In genomic region chr9:44878776-44879500, GRCm38 (mm10) we compare ENCODE assay signal across 8 mouse cellular contexts. TPM values are rescaled to one million over a fixed set of nuclear protein-coding genes. Genes with fewer than 3 reads are reported as not detected.
DNase-seq lines count a peak whose midpoint lies in the region; ATAC-seq and TF ChIP-seq lines count a peak whose summit lies in the region.

No protein-coding gene starts in this region.

- peak overlapping the region; percentile 98; the same call in 1 of the 2 replicates for H3K4me3 ChIP-seq in heart, adult 2 months
- H3K4me3 ChIP-seq in forebrain, embryonic 13.5 days: peak overlapping the region; percentile 100
- peak overlapping the region; percentile 96 for H3K4me3 ChIP-seq in liver, embryonic 12.5 days
- H3K4me3 ChIP-seq in stomach, embryonic 16.5 days (replicated peaks; ENCODE audit: low read length): peak overlapping the region; percentile 94

- H3K79me2 ChIP-seq in heart, adult 2 months (replicated peaks; ENCODE audit: control insufficient read depth, insufficient read depth, low read length): peaks cover 13% of the 10 kb centered on the region

- no peak for TF ChIP-seq CTCF in heart, adult 2 months (IDR thresholded peaks at IDR 0.05)

- WGBS in heart, adult 2 months: 12% methylated on average over 9 of the region's 9 CpGs
- 13% methylated on average over 9 of the region's 9 CpGs for WGBS in forebrain, embryonic 13.5 days
- WGBS in liver, embryonic 12.5 days (ENCODE audit: insufficient replicate concordance): 15% methylated on average over 9 of the region's 9 CpGs
- WGBS in stomach, embryonic 16.5 days: 24% methylated on average over 9 of the region's 9 CpGs

- TF ChIP-seq EP300 in heart, adult 2 months (IDR thresholded peaks at IDR 0.05; ENCODE audit: insufficient read depth, low read depth, low read length): no peak

- H3K4me1 ChIP-seq in heart, adult 2 months (ENCODE audit: control insufficient read depth, insufficient read depth, low read length): peaks cover 16% of the 10 kb centered on the region
- peaks cover 64% of the 10 kb centered on the region for H3K4me1 ChIP-seq in forebrain, embryonic 13.5 days
- peaks cover 74% of the 10 kb centered on the region for H3K4me1 ChIP-seq in liver, embryonic 12.5 days
- H3K4me1 ChIP-seq in stomach, embryonic 16.5 days (ENCODE audit: control insufficient read depth, insufficient read depth, low read length): peaks cover 43% of the 10 kb centered on the region

- no peak for TF ChIP-seq POLR2A in heart, adult 2 months (IDR thresholded peaks at IDR 0.05; ENCODE audit: insufficient read depth, low read depth, low read length)

- peaks cover 29% of the 10 kb centered on the region for H3K36me3 ChIP-seq in heart, adult 2 months (ENCODE audit: control insufficient read depth, insufficient read depth, low read length)
- 0 out of 2 replicates have a peak, but pooled peaks cover 6% of the 10 kb centered on the region for H3K36me3 ChIP-seq in forebrain, embryonic 13.5 days (ENCODE audit: poor library complexity, severe bottlenecking)
- peaks cover 18% of the 10 kb centered on the region for H3K36me3 ChIP-seq in liver, embryonic 12.5 days
- no peaks in the 10 kb centered on the region for H3K36me3 ChIP-seq in stomach, embryonic 16.5 days (ENCODE audit: control insufficient read depth, insufficient read depth, low read length)

- no peaks in the 10 kb centered on the region for H3K27me3 ChIP-seq in heart, adult 2 months (ENCODE audit: control insufficient read depth, insufficient read depth, low read length)
- no peaks in the 10 kb centered on the region for H3K27me3 ChIP-seq in forebrain, embryonic 13.5 days
- peaks cover 7% of the 10 kb centered on the region for H3K27me3 ChIP-seq in liver, embryonic 12.5 days (replicated peaks)
- no peaks in the 10 kb centered on the region for H3K27me3 ChIP-seq in stomach, embryonic 16.5 days (ENCODE audit: control insufficient read depth, insufficient read depth, low read length)

- ATAC-seq in forebrain, embryonic 13.5 days: no peak
- ATAC-seq in liver, embryonic 12.5 days: no peak
- no peak for ATAC-seq in stomach, embryonic 16.5 days (ENCODE audit: insufficient read depth, low FRiP score)

- DNase-seq in heart, adult 2 months: peak in 1 of 2 experiments; percentile 9
- no peak for DNase-seq in heart, adult 8-10 months (ENCODE audit: low spot score)
- DNase-seq in CD4-positive, CD25-positive, alpha-beta regulatory T cell, adult 2 months (ENCODE audit: low read depth, low spot score): peak; percentile 69
- DNase-seq in urinary bladder, postnatal 10 days (ENCODE audit: low spot score): no peak
- DNase-seq in left cerebral cortex, adult 8-10 months (ENCODE audit: low spot score in 2 of 2): no peak

- no peak overlapping the region for H3K27ac ChIP-seq in heart, adult 2 months
- peak overlapping the region; percentile 100 for H3K27ac ChIP-seq in forebrain, embryonic 13.5 days
- peak overlapping the region; percentile 91 for H3K27ac ChIP-seq in liver, embryonic 12.5 days
- H3K27ac ChIP-seq in stomach, embryonic 16.5 days (ENCODE audit: low read length): peak overlapping the region; percentile 58; the same call in 1 of the 2 replicates

- intact Hi-C loops in heart, adult 2 months (cut with DNase I): no loop called here

- peak overlapping the region; percentile 90 for H3K4me2 ChIP-seq in forebrain, embryonic 13.5 days
- H3K4me2 ChIP-seq in liver, embryonic 12.5 days: peak overlapping the region; percentile 99
- peak overlapping the region; percentile 89 for H3K4me2 ChIP-seq in stomach, embryonic 16.5 days (ENCODE audit: low read depth, low read length)

- no peaks in the 10 kb centered on the region for H3K9me3 ChIP-seq in forebrain, embryonic 13.5 days (replicated peaks)
- H3K9me3 ChIP-seq in liver, embryonic 12.5 days (replicated peaks): no peaks in the 10 kb centered on the region
- no peaks in the 10 kb centered on the region for H3K9me3 ChIP-seq in stomach, embryonic 16.5 days (replicated peaks; ENCODE audit: control insufficient read depth, low read length)

- H3K9ac ChIP-seq in heart, adult 2 months (ENCODE audit: low read depth, low read length): peak overlapping the region; percentile 40
- peak overlapping the region; percentile 96 for H3K9ac ChIP-seq in forebrain, embryonic 13.5 days
- peak overlapping the region; percentile 95 for H3K9ac ChIP-seq in liver, embryonic 12.5 days
- H3K9ac ChIP-seq in stomach, embryonic 16.5 days (ENCODE audit: low read length): peak overlapping the region; percentile 96

RNA-seq across cellular contexts. Expression of gene Kmt2a, which starts 2.2 kb away (rescaled TPM):
- 10 to 100 TPM; 25.7 to 25.9 TPM for total RNA-seq in heart, adult 2 months (2021)
- polyA plus RNA-seq in heart, adult 2 months (2012; rRNA removed): 11.8 and 12.9 TPM in 2 replicates
- total RNA-seq in heart, adult 8-10 months (2022): 10 to 100 TPM; 22.2 to 33.6 (median 29.8) TPM
- polyA plus RNA-seq in forebrain, embryonic 13.5 days (2015; fragmentation: Nextera tagmentation; extraction: Ambion mirVana): 22.7 and 23.3 TPM in 2 replicates
- polyA plus RNA-seq in liver, embryonic 12.5 days (2016; fragmentation: Nextera tagmentation; extraction: Ambion mirVana): 7.3 and 8.4 TPM in 2 replicates
- polyA plus RNA-seq in stomach, embryonic 16.5 days (2015; fragmentation: Nextera tagmentation; extraction: Ambion mirVana): 7.1 and 8.8 TPM in 2 replicates
- total RNA-seq in left cerebral cortex, adult 8-10 months (2022): 100 to 1,000 TPM in 1 of 4 experiments, 10 to 100 TPM in 3; 64.3 to 102 (median 73.5) TPM

RNA-seq across cellular contexts. Expression of gene Atp5l, which starts 41.6 kb away (rescaled TPM):
- 1,000 to 10,000 TPM; 1,478 to 1,698 TPM for total RNA-seq in heart, adult 2 months (2021)
- polyA plus RNA-seq in heart, adult 2 months (2012; rRNA removed): 1,092 and 1,784 TPM in 2 replicates
- total RNA-seq in heart, adult 8-10 months (2022): 1,000 to 10,000 TPM; 1,427 to 1,918 (median 1,690) TPM
- 777 and 836 TPM in 2 replicates for polyA plus RNA-seq in forebrain, embryonic 13.5 days (2015; fragmentation: Nextera tagmentation; extraction: Ambion mirVana)
- 523 and 553 TPM in 2 replicates for polyA plus RNA-seq in liver, embryonic 12.5 days (2016; fragmentation: Nextera tagmentation; extraction: Ambion mirVana)
- polyA plus RNA-seq in stomach, embryonic 16.5 days (2015; fragmentation: Nextera tagmentation; extraction: Ambion mirVana): 660 and 783 TPM in 2 replicates
- total RNA-seq in left cerebral cortex, adult 8-10 months (2022): 100 to 1,000 TPM; 275 to 372 (median 321) TPM

Comparison
In these comparisons a context has a peak if more than half of its experiments do, and no peak if none do; other contexts are left out.
1. H3K9ac ChIP-seq: peak in every context shown above with its lines; median percentile 96 in forebrain, embryonic 13.5 days; 96 in stomach, embryonic 16.5 days; 95 in liver, embryonic 12.5 days; 40 in heart, adult 2 months.